Comparison of ENCODE assay signal across 21 mouse cellular contexts in the genomic region with DNA sequence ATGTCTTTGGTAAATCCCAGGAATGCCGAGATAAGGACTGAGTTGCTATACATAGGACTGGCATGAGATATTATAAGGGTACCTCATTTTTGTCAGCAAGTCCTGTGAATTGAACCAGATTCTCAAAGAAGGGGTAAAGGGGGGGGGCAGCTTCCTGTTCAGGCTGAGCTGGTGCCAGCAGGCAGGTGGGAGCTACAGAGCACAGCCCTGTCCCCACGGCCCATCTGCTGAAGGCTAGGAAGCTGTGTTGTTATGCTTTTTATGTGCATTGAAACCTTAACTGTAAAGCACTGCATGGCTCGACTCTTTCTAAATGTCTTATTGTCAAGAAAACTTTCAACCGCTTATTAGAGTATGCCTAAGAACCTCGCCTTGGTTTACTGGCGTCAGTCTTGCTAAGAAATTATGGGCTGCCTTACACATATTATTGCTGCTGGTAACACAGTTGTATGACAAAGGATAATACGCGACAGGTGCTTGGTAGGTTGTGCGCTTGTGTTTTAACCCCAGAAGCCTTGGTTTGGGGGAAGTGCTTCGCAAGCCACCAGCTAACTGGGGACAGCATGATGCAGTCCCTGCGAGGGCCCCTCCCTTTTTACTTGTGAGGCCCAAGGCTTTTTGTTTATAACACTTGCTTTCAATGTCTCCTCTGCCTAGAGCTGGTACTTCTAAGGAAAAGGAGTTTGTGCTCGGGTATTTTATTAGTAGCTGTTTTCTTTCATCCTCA.
DNase-seq lines count a peak whose midpoint lies in the region; ATAC-seq and TF ChIP-seq lines count a peak whose summit lies in the region.
"Had no signal": no experiment of that assay in that cellular context is flagged by ENCODE, and none has a peak within 500 bp of the region (broad histone marks: within the 10 kb centered on the region; RNA-seq: fewer than 3 reads in every experiment).

No protein-coding gene starts in this region.

- H3K9ac ChIP-seq in forebrain, embryonic 12.5 days: no peak overlapping the region
- H3K9ac ChIP-seq in forebrain, embryonic 16.5 days (replicated peaks; ENCODE audit: low read depth, low read length): no peak overlapping the region
- H3K9ac ChIP-seq in heart, postnatal 0 days (replicated peaks; ENCODE audit: low read depth, low read length): no peak overlapping the region
- H3K9ac ChIP-seq: embryonic facial prominence, embryonic 15.5 days; liver, embryonic 15.5 days; midbrain, embryonic 15.5 days had no signal

- H3K4me3 ChIP-seq in forebrain, embryonic 12.5 days (replicated peaks): no peak overlapping the region
- no peak overlapping the region for H3K4me3 ChIP-seq in forebrain, embryonic 16.5 days (replicated peaks; ENCODE audit: low read length)
- H3K4me3 ChIP-seq in heart, postnatal 0 days (ENCODE audit: low read depth, low read length): no peak overlapping the region
- H3K4me3 ChIP-seq: embryonic facial prominence, embryonic 15.5 days; forebrain, embryonic 10.5 days; left cerebral cortex, adult 2 months; liver, embryonic 15.5 days; megakaryocyte, embryonic 14.5 days; midbrain, embryonic 15.5 days had no signal

- no peak overlapping the region for H3K4me2 ChIP-seq in forebrain, embryonic 12.5 days
- H3K4me2 ChIP-seq in forebrain, embryonic 16.5 days (ENCODE audit: low read length): no peak overlapping the region
- no peak overlapping the region for H3K4me2 ChIP-seq in heart, postnatal 0 days (ENCODE audit: low read depth, low read length)
- H3K4me2 ChIP-seq: embryonic facial prominence, embryonic 15.5 days; liver, embryonic 15.5 days; midbrain, embryonic 15.5 days had no signal

- 65% methylated on average over 12 of the region's 12 CpGs for WGBS in forebrain, embryonic 12.5 days
- WGBS in forebrain, embryonic 16.5 days: 55% methylated on average over 12 of the region's 12 CpGs
- 69% methylated on average over 12 of the region's 12 CpGs for WGBS in heart, postnatal 0 days

- H3K9me3 ChIP-seq in forebrain, embryonic 12.5 days: peaks cover 9% of the 10 kb centered on the region; the same call in 1 of the 2 replicates
- H3K9me3 ChIP-seq in forebrain, embryonic 16.5 days (ENCODE audit: control insufficient read depth, low read length): peaks cover 6% of the 10 kb centered on the region; the same call in 1 of the 2 replicates
- no peaks in the 10 kb centered on the region for H3K9me3 ChIP-seq in heart, postnatal 0 days (replicated peaks; ENCODE audit: control insufficient read depth, low read length)
- H3K9me3 ChIP-seq: liver, embryonic 15.5 days; megakaryocyte, embryonic 14.5 days; midbrain, embryonic 15.5 days had no signal

- no peak for TF ChIP-seq EP300 in heart, postnatal 0 days (IDR thresholded peaks at IDR 0.05; ENCODE audit: low read depth)

- ATAC-seq in forebrain, embryonic 12.5 days (ENCODE audit: low FRiP score): no peak
- no peak for ATAC-seq in forebrain, embryonic 16.5 days
- no peak for ATAC-seq in heart, postnatal 0 days (ENCODE audit: insufficient read depth, low read depth)
- ATAC-seq in neutrophil, adult 5-6 weeks (ENCODE audit: extremely low read depth, insufficient number of reproducible peaks, low FRiP score, poor library complexity, severe bottlenecking): 0 out of 2 replicates have a peak, but pooled peaks have one; percentile 16
- ATAC-seq: activated CD4-positive, CD25-positive, alpha-beta regulatory T cell, adult 4 months; midbrain, embryonic 15.5 days had no signal

- no peak for DNase-seq in heart, postnatal 0 days (ENCODE audit: low spot score)
- no peak for DNase-seq in heart, adult 18-20 months
- DNase-seq in thymus, postnatal 36 days: peak; percentile 69 to 84
- no peak for DNase-seq in layer of hippocampus, adult 8-10 months (ENCODE audit: low spot score in 2 of 2)
- DNase-seq in neural tube, embryonic 10.5 days (ENCODE audit: extremely low spot score, low spot score): no peak
- DNase-seq: cerebellum, adult 9-11 months; gastrocnemius, postnatal 36 days; kidney, adult 18-20 months; kidney, postnatal 10 days; lung, postnatal 14 days; spleen, adult 18-20 months had no signal

- peaks cover 6% of the 10 kb centered on the region for H3K4me1 ChIP-seq in forebrain, embryonic 12.5 days
- no peaks in the 10 kb centered on the region; the same call in 1 of the 2 replicates for H3K4me1 ChIP-seq in forebrain, embryonic 16.5 days (replicated peaks; ENCODE audit: control insufficient read depth, insufficient read depth, low read length)
- H3K4me1 ChIP-seq in heart, postnatal 0 days (ENCODE audit: control insufficient read depth, insufficient read depth): peaks cover 12% of the 10 kb centered on the region; the same call in 1 of the 2 replicates
- H3K4me1 ChIP-seq: megakaryocyte, embryonic 14.5 days; midbrain, embryonic 15.5 days had no signal

- no peaks in the 10 kb centered on the region for H3K36me3 ChIP-seq in forebrain, embryonic 12.5 days (replicated peaks)
- no peaks in the 10 kb centered on the region for H3K36me3 ChIP-seq in forebrain, embryonic 16.5 days (ENCODE audit: control insufficient read depth, insufficient read depth)
- H3K36me3 ChIP-seq in heart, postnatal 0 days (replicated peaks; ENCODE audit: control insufficient read depth, insufficient read depth, low read length): peaks cover 49% of the 10 kb centered on the region
- H3K36me3 ChIP-seq: midbrain, embryonic 15.5 days had no signal

- 0 out of 2 replicates have a peak overlapping the region, but pooled peaks have one; percentile 19 for H3K27ac ChIP-seq in forebrain, embryonic 12.5 days
- no peak overlapping the region for H3K27ac ChIP-seq in forebrain, embryonic 16.5 days (ENCODE audit: low read length)
- H3K27ac ChIP-seq in heart, postnatal 0 days (ENCODE audit: low read depth): peak overlapping the region; percentile 55; the same call in 1 of the 2 replicates
- H3K27ac ChIP-seq: embryonic facial prominence, embryonic 15.5 days; forebrain, embryonic 10.5 days; left cerebral cortex, adult 2 months; liver, embryonic 15.5 days; midbrain, embryonic 15.5 days had no signal

- H3K27me3 ChIP-seq in forebrain, embryonic 12.5 days: peaks cover 8% of the 10 kb centered on the region; the same call in 1 of the 2 replicates
- no peaks in the 10 kb centered on the region for H3K27me3 ChIP-seq in forebrain, embryonic 16.5 days (replicated peaks; ENCODE audit: control insufficient read depth, insufficient read depth, low read length)
- no peaks in the 10 kb centered on the region for H3K27me3 ChIP-seq in heart, postnatal 0 days (ENCODE audit: control insufficient read depth, insufficient read depth, low read length)
- H3K27me3 ChIP-seq: embryonic facial prominence, embryonic 15.5 days; liver, embryonic 15.5 days; megakaryocyte, embryonic 14.5 days; midbrain, embryonic 15.5 days had no signal

- no peak for TF ChIP-seq CTCF in heart, postnatal 0 days (IDR thresholded peaks at IDR 0.05; ENCODE audit: low read depth)

Comparison
In these comparisons a context has a peak if more than half of its experiments do, and no peak if none do; other contexts are left out.
1. DNase-seq: peak in thymus, postnatal 36 days (2 of 2); none in heart, postnatal 0 days (single experiment), heart, adult 18-20 months (0 of 2), layer of hippocampus, adult 8-10 months (0 of 2) and neural tube, embryonic 10.5 days (single experiment).